Mouse (Mus musculus): ENCODE measurements around the gene Trir.

DNA sequence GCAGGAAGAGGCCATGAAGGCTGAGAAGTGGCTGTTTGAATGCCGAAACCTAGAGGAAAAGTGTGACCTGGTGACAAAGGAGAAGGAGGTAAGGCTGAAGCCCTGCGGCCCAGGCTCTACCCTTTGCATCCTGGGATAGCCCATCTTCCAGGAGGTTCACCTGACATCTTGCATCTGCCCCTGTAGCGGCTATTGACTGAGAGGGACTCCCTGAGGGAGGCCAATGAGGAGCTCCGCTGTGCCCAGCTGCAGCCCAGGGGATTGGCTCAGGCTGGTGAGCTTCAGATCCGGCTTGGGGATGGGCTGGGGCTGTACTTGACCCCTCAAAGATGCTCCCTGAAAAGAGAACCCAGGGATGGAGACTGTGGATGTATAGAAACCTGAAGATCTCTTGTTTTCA is 29.6 kb upstream of the Trir start:
- TF ChIP-seq CTCF (IDR thresholded peaks at IDR 0.05; ENCODE audit: insufficient read depth, low read length) (no peak), POLR2A (IDR thresholded peaks at IDR 0.05; ENCODE audit: borderline replicate concordance, extremely low read depth, low read depth, low read length) (no peak)
